Mouse (Mus musculus): ENCODE results near the gene Amdhd1.

DNA sequence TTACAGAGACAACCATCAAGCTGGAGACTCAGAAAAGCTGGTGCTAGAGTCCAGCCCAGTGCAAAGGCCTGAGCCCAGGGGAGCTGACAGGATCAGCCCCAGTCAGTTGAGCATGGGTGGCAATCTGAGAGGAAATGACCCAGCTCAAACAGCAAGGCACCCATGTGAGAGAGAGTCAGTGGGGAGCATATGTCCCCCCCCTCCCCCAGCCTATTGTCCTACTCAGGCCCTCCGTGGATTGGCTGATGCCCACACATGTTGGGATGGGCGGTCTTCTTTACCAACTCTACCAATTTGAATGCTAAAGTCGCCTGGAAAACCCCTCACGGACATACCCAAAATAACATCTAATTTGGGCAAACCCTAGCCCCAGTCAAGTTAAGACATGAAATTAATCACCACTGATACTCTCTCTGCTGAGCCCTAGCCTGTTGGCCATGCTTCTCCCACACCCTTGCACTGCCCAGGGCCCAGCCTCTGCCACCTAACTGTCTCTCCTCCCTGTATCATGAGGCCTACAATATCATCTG, 8.0 kb upstream of the Amdhd1 start:
- TF ChIP-seq POLR2A (IDR thresholded peaks at IDR 0.05; ENCODE audit: extremely low read depth, insufficient read depth, low read length) (no peak), CTCF (IDR thresholded peaks at IDR 0.05; ENCODE audit: extremely low read depth, insufficient read depth, low read length) (no peak)

Measured in cortical plate, adult 2 months (tissue).